Mouse (Mus musculus) spleen, adult 18-20 months (tissue): Measurements from ENCODE around the gene Gm3045.
A peak's percentile ranks its signal among the peaks of the same experiment; 100 is the strongest.

Experiments used
- DNase-seq, 2 experiments: peaks; one replicate each; pipeline ENCODE4 v3.0.0; 2022; ENCODE audit warnings: mixed read lengths in 2 of 2

Gene Gm3045

GRCm38 (mm10) chr13:56438211-56439075, 12.0 kb downstream of the Gm3045 start, which contains the start of gene Slc25a48:
Gene Slc25a48 (plus strand): TSS chr13:56438355.
- no peak for DNase-seq

- DNase-seq: no peak
Observed at GRCm38 (mm10) chr13:56443411-56443810, 17.0 kb downstream of the Gm3045 start.

- no peak for DNase-seq
Observed at GRCm38 (mm10) chr13:56444112-56444511, 17.7 kb downstream of the Gm3045 start.

- DNase-seq: no peak
Observed at GRCm38 (mm10) chr13:56444996-56445395, 18.6 kb downstream of the Gm3045 start.

GRCm38 (mm10) chr13:56449239-56450030, 23.0 kb downstream of the Gm3045 start:
- no peak for DNase-seq

- no peak for DNase-seq
Observed at GRCm38 (mm10) chr13:56450035-56450434, 23.6 kb downstream of the Gm3045 start.

GRCm38 (mm10) chr13:56458001-56458400, 31.6 kb downstream of the Gm3045 start:
- DNase-seq: no peak

- no peak for DNase-seq
Observed at GRCm38 (mm10) chr13:56461460-56461859, 35.1 kb downstream of the Gm3045 start.

- DNase-seq: no peak
Observed at GRCm38 (mm10) chr13:56462791-56463190, 36.4 kb downstream of the Gm3045 start.

GRCm38 (mm10) chr13:56463261-56463660, 36.9 kb downstream of the Gm3045 start:
- no peak for DNase-seq

- DNase-seq: no peak
Observed at GRCm38 (mm10) chr13:56463750-56464149, 37.4 kb downstream of the Gm3045 start.

- DNase-seq: no peak
Observed at GRCm38 (mm10) chr13:56467786-56468185, 41.4 kb downstream of the Gm3045 start.

GRCm38 (mm10) chr13:56468536-56468935, 42.1 kb downstream of the Gm3045 start:
- DNase-seq: no peak

GRCm38 (mm10) chr13:56471211-56471610, 44.8 kb downstream of the Gm3045 start:
- DNase-seq: no peak

- DNase-seq: no peak
Observed at GRCm38 (mm10) chr13:56471951-56472350, 45.6 kb downstream of the Gm3045 start.

- no peak for DNase-seq
Observed at GRCm38 (mm10) chr13:56472661-56473060, 46.3 kb downstream of the Gm3045 start.

- peak in 1 of 2 experiments; percentile 33 for DNase-seq
Observed at GRCm38 (mm10) chr13:56475363-56475762, 49.0 kb downstream of the Gm3045 start.

GRCm38 (mm10) chr13:56476790-56477189, 50.4 kb downstream of the Gm3045 start:
- DNase-seq: peak in 1 of 2 experiments; percentile 8

GRCm38 (mm10) chr13:56477271-56477670, 50.9 kb downstream of the Gm3045 start:
- DNase-seq: no peak

- DNase-seq: no peak
Observed at GRCm38 (mm10) chr13:56478027-56478426, 51.6 kb downstream of the Gm3045 start.

- DNase-seq: no peak
Observed at GRCm38 (mm10) chr13:56482146-56482545, 55.8 kb downstream of the Gm3045 start, which contains the start of gene Il9. Gene Il9 (minus strand): TSS chr13:56482246.
